Mouse (Mus musculus) inflammation-experienced regulatory T-cells, adult 16 weeks (primary cell): ENCODE measurements around the gene Btbd35f5. TPM values are rescaled to one million over a fixed set of nuclear protein-coding genes. Genes with fewer than 3 reads are reported as not detected.

Experiments
- polyA plus RNA-seq: library from polyadenylated mRNA; unstranded; fragments of 100-300 nt; shearing (Covaris generic); gene quantifications from one replicate; pipeline ENCODE4 v1.2.1, GENCODE M21; 2017

Gene Btbd35f5
- not detected for polyA plus RNA-seq

GRCm38 (mm10) chrX:32973597-32973996 is at the start of gene Btbd35f5:
TSS of gene Btbd35f5 (plus strand) at chrX:32973897.

GRCm38 (mm10) chrX:32941468-32941867 is 32.2 kb upstream of the Btbd35f5 start, which contains the start of gene Gm21789:
TSS of gene Gm21789 (plus strand) at chrX:32941768.

Other genes with a start within 250 kb of the Btbd35f5 start
- gene Btbd35f21, start 247.8 kb upstream of the Btbd35f5 start, polyA plus RNA-seq = not detected
- gene Btbd35f30, start 79.3 kb upstream of the Btbd35f5 start, polyA plus RNA-seq = not detected
- not detected for gene Gm21789, start 32.1 kb upstream of the Btbd35f5 start, polyA plus RNA-seq